Mouse (Mus musculus): Measurements from ENCODE around the gene Cxcl14.

- no peak for TF ChIP-seq POLR2A (IDR thresholded peaks at IDR 0.05; ENCODE audit: borderline replicate concordance, control insufficient read depth, low read depth, low read length)
- no peak for TF ChIP-seq CTCF (IDR thresholded peaks at IDR 0.05; ENCODE audit: control insufficient read depth, insufficient read depth, low read length)
These were observed 8.1 kb upstream of the Cxcl14 start for GRCm38 (mm10) chr13:56304453-56304852.
